Mouse (Mus musculus) ES-CJ7 (cell line): ENCODE results near the gene Nr1h2.

Source experiments
- DNase-seq: peaks from one replicate; pipeline ENCODE4 v3.0.0; 2011; ENCODE audit warnings: low read depth, low spot score

The Nr1h2 gene

DNA sequence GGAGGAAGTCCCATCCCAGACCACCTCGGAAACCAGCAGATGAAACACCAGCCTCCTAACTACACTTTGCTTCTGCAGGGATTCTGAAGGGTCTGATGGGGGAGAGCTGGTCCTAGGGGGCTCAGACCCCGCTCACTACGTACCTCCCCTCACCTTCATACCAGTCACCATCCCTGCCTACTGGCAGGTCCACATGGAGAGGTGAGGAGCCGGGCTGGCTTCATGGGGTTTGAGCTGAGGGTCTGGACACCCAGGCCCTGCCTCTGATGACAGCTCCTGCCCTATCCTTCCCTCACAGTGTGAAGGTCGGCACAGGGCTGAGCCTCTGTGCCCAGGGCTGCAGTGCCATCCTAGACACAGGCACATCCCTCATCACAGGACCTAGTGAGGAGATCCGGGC, 31.2 kb upstream of the Nr1h2 start:
- DNase-seq, result no peak

DNA sequence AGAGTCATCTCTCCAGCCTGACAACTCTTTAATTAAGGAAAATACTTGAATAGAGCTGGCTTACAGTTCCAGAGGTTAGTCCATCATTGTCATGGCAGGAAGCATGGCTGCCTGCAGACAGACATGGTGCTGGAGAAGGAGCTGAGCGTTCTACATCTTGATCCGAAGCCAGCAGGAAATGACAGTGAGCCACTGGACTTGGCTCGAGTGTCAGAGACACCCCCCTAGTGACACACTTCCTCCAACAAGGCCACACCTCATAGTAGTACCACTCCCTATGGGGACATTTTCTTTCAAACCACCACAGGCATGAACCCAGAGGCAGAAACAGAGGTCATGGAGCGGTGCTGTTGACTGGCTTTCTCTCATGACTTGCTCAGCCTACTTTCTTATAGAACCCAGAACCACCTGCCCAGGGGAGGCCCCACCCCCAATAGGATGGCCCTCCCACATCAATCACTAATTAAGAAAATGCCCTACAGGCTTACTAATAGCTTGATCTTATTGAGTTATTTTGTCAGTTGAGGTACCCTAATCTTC, 30.6 kb upstream of the Nr1h2 start:
- DNase-seq, result no peak

DNA sequence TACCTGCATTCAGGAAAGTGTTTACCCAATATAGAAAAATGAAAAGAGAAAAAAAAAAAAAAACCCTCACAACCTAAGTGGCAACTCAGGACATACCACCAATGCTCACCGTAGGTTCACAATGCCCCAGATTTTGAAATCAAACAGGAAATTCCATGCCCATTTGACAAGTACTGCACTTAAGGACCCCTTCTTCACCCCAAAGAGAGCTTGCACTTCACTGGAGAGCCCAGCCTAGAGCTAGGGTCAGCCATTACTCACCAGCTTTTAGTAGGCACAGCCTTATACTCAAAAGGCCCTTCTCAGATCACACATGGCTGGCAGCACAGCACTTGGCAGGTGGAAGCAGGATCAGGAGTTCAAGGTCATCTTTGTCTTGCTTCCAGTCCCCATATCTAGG, 29.4 kb upstream of the Nr1h2 start:
- DNase-seq, result no peak

- no peak for DNase-seq
Measured at GRCm38 (mm10) chr7:44582709-44583108, 29.0 kb upstream of the Nr1h2 start.

GRCm38 (mm10) chr7:44581637-44582036, 27.9 kb upstream of the Nr1h2 start:
- no peak for DNase-seq

GRCm38 (mm10) chr7:44576333-44576844, 22.6 kb upstream of the Nr1h2 start:
- DNase-seq, result peak; percentile 55

DNA sequence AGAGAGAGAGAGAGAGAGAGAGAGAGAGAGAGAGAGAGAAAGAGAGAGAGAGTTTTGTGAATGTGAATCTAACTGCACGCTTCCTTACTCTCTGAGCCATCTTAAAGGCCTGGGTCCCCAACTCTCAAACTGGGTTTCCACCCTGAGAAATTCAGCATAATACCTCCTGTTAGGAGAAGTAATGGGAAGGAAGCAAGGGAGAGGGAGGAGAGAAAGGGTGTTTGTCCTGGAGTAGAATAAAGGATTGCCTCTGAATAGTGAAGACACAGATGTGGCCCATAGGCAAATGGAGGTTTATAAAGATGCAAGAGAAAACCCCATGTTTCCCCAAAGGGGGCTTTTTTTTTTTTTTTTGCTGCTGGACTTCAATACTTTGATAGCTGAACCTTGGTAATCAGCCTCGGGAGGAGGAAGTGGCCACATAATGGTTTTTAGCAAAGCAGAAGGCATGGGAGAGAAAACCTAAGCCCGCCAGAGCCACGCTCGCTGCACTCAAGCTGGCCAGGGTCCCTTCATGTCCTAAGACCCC, 19.3 kb upstream of the Nr1h2 start:
- DNase-seq, result no peak

DNA sequence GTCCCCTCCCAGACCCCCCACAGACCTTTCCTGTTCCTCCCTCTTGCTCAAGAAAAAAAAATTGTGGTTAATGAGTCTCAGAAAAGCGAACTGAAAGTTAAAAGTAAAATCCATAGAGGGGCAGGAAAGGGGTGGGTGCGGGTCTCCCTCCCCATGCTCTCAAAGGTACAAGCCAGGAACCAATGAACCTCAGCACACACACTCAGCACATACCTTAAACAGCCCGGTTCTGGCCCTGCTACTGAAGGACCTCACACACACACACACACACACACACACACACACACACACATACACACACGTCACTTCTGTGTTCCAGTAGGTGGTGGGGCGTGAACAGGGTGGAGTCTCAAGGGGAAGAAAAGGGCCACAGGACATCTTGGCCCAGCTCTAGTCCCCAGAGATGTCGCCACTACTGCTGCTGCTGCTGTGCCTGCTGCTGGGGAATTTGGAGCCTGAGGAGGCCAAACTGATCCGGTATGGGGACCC, 18.5 kb upstream of the Nr1h2 start, which contains the start of gene Napsa:
Napsa (plus strand) TSS at position 168 of the 489 bp plus-strand sequence.
- no peak for DNase-seq

DNA sequence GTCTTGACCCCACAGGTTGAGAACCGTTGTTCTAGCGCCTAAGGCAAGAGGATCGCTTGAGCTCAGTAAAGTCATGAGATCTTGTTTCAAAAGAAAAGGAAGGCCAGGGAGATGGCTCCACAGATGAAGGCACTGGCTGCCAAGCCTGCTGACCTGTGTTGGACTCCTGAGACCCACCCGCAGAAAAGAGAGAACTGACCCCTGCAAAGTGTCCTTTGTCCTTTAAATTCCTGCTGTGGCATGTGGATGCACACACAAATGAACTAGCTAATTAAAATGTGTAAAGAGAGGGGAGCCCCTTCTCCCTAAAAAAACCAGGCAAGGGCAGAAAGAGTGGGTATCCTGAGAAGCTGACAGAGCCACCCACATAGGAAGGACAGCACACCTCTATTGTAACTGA, 18.1 kb upstream of the Nr1h2 start:
- no peak for DNase-seq

DNA sequence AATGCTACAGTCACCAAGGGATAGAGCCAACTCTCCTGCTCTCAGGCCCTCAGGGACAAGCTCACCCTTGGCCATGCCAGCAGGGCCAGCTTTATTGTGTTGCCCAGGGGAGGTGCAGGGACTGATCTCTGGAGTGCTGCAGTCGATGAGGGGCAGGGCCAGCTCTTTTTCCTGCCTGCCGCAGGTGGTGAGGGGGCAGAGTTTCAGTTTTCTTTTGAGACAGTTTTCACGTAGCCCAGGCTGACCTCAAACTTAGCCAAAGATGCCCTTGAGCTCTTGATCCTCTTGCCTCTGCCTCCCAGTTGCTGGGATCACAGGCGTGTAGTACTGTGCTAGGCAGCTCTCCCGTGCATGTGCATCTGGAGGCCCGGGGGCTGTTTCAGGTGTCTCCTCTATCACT, 17.2 kb upstream of the Nr1h2 start:
- DNase-seq, result no peak

DNA sequence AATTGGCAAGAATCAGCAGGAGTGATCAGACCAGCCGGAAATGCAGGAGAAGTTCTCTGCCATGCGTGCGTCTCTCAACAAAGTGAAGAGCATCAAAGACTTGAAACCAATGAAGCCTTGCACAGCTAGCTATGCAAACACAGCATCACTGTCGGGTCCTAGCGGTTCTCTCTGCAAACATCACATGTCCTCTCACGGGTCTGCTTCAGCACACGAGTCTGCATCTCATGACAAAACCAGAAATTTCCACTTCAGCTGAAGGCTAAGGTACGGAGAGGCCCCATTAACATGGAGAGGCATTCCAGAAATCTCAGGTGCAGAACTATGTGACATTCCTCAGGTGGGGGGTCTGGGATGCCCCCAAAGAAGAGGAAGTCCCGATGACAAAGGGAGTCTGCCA, 15.1 kb upstream of the Nr1h2 start:
- DNase-seq, result no peak

DNA sequence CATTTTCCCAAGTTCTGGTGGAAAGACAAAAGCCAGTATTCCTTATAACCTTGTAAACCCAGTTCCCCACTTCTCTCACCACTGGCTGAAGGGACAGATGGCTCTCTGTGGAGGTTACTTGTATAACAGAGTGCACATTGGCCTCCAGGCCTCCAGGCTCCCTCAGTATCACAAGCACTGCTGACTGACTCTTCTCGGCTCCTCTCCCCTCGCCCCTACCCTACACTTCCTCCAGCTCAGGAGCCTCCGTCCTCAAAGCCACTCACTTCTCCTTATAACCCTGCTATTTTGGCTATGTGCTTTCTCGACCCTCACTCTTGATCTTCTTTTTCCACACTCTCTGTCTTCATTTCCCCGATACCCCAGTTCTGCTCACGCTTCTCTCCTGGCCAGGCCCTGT, 11.7 kb upstream of the Nr1h2 start:
- DNase-seq, result no peak

DNA sequence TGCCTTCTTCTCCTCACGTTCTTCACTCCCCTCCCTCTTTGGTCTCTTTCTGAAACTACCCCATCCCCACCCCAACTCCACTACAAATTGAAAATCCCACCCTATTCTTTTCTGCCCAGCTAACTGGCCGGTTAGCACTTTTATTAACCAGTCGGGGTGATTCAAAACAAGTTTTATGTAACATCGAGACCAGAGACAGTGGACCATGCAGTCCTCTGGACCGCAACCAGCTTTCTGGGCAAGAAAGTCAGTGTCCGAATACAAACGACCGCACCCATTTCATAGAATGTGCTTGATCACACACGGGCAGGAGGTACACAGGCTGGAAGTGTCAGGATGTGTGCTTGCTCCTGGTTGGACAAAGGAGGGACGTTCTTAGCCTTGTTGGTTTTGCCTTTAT, 10.7 kb upstream of the Nr1h2 start:
- DNase-seq, result no peak

GRCm38 (mm10) chr7:44563284-44563683, 9.5 kb upstream of the Nr1h2 start:
- no peak for DNase-seq

DNA sequence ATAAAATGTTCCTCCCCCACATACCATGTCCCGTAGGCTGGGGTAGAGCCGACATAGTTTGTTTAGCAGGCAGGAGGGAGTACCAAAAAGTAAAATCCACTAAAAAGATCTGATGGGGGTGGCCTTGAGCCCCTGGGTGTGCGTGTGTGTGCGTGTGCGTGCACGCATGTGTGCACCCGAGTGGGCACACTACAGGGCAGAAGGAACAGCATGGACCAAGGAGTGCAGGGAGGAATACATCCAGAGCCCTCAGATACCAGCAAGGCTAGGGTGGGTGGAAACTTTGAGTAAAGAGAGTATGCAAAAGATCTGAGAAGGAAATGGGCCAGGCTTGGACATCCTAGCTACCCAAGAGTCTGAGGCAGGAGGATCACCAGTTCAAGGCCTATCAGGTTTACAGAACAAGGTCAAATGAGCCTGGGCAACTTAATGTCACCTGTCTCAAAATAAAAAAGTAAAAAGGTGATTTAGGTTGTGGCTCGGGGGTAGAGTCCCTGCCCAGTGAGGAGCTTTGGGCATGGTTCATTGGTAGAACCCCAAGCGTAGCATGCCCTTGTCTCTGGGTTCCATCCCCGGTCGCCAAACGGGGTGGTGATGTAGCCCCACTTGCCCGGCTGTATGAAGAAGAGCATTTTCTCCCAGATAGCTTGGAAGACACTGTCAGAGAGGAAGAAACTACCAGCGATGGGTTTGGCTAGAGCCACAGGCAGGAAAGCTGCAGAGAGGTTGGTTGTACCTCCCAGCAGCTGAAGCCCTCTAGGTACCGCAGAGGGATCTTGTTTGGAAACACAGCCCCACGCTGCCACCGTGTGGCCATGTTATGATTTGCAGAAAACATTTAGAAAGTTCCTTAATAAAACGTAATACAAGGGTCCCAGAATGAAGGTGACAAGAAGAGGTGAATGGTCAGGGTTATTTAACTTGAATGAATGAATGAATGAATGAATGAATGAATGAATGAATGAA, 7.0 kb upstream of the Nr1h2 start:
- DNase-seq, result peak; percentile 91

DNA sequence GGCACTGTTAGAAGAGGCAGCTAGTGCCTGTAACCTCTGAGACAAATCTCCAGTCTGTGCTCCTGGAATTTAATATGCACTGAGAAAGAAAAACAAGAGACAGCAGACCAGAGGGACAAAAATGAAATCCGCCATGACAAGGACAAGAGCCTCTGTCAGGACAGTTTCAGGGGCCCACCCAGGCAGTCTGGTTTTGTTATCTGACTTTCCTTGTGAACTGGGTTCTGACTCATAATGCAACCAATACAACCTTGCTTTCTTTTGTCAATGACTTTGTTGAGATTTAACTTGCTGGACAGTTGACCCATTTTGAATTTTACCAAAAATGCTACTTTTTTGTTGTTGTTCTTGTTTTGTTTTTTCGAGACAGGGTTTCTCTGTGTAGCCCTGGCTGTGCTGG, 3.9 kb upstream of the Nr1h2 start:
- DNase-seq, result no peak

- peak; percentile 98 for DNase-seq
Measured at GRCm38 (mm10) chr7:44553196-44553764, 471 bp downstream of the Nr1h2 start.

GRCm38 (mm10) chr7:44552141-44552908, 1.4 kb downstream of the Nr1h2 start:
- no peak for DNase-seq

GRCm38 (mm10) chr7:44551731-44552130, 2.0 kb downstream of the Nr1h2 start:
- peak; percentile 61 for DNase-seq

- no peak for DNase-seq
Measured at GRCm38 (mm10) chr7:44551301-44551700, 2.5 kb downstream of the Nr1h2 start.

DNA sequence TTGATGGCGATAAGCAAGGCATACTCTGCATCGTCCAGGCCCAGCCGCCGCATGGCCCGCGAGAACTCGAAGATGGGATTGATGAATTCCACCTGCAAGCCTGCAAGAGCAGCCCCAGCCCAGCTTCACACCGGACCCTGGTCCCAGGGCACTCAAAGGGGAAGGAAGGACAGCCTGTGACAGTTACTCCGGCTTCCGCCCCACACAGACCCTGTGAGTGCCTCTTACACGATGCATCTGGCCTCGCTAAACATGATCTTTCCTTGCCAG, 3.4 kb downstream of the Nr1h2 start:
- DNase-seq, result no peak
